Mouse (Mus musculus) neutrophil, adult 83 days (primary cell): ENCODE results near the gene Fxyd6. TPM values are rescaled to one million over a fixed set of nuclear protein-coding genes. Genes with fewer than 3 reads are reported as not detected.

Source experiments
- total RNA-seq, 2 experiments: library from RNA; stranded (reverse); gene quantifications; one replicate each; pipeline ENCODE4 v1.2.4; 2023

Gene Fxyd6
- total RNA-seq, result under 1 TPM; 0.20 to 0.59 TPM

GRCm38 (mm10) chr9:45370117-45370561, at the start of gene Fxyd6:
Gene Fxyd6, plus strand, starts transcription at chr9:45370185.

DNA sequence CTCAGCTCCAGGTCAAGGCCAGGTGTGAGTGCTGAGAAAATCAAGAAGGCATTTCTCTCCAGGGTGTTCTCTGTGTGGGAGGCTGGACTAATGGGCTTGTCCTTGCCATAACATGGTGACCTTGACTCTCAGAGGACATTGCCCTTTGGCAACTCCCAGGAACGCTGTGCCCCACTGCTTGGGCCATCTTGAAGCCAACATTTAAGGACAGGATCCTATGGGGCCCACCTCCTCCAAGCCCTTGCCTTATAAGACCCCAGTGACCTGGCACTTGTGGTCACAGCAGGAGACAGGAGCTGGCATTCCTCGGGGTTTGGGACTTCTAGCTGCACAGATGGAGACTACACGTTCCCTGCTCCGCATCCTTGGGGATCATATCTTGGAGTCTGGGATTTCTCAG, 29.4 kb downstream of the Fxyd6 start, which contains the start of gene Fxyd2:
Fxyd2 (plus strand) TSS at position 236 of the 400 bp plus-strand sequence.

GRCm38 (mm10) chr9:45426456-45426855, 56.5 kb downstream of the Fxyd6 start, which contains the start of gene Dscaml1:
Gene Dscaml1, plus strand, starts transcription at chr9:45426628.

Other genes with a start within 250 kb of the Fxyd6 start
- under 1 TPM in 1 of 2 experiments, not detected in 1; 0.26 TPM for gene Scn4b, start 231.8 kb upstream of the Fxyd6 start, total RNA-seq
- not detected for gene BC049352, start 188.2 kb upstream of the Fxyd6 start, total RNA-seq
- not detected for gene Tmprss4, start 166.1 kb upstream of the Fxyd6 start, total RNA-seq
- gene Il10ra, start 101.0 kb upstream of the Fxyd6 start, total RNA-seq, result 10 to 100 TPM; 54.8 to 69.1 TPM
- not detected for gene Tmprss13, start 51.1 kb upstream of the Fxyd6 start, total RNA-seq
- not detected for gene Fxyd2, start 29.5 kb downstream of the Fxyd6 start, total RNA-seq
- not detected for gene Dscaml1, start 56.4 kb downstream of the Fxyd6 start, total RNA-seq